Mouse (Mus musculus) gastrocnemius, postnatal 25 days (tissue): ENCODE measurements around the gene Ccr3. TPM values are rescaled to one million over a fixed set of nuclear protein-coding genes. Genes with fewer than 3 reads are reported as not detected.
"Not testable (repeated sequence)": the region's sequence is repeated elsewhere in the genome, so short reads cannot be mapped to it uniquely, and the experiment has no call there.

Experiments
- DNase-seq: peaks from one replicate; pipeline ENCODE4 v3.0.0; 2022
- total RNA-seq, 2 experiments: library from RNA; stranded (reverse); gene quantifications; 1 replicate in 1 of 2; 2 replicates in 1 of 2; pipeline ENCODE4 v1.2.3; 2021

The Ccr3 gene
- total RNA-seq, 2 experiments from 2014 or later: not detected

GRCm38 (mm10) chr9:124053532-124053931 lies 31.8 kb downstream of the Ccr3 start:
- no peak for DNase-seq

GRCm38 (mm10) chr9:124056158-124056709 lies 34.5 kb downstream of the Ccr3 start:
- DNase-seq: no peak

DNA sequence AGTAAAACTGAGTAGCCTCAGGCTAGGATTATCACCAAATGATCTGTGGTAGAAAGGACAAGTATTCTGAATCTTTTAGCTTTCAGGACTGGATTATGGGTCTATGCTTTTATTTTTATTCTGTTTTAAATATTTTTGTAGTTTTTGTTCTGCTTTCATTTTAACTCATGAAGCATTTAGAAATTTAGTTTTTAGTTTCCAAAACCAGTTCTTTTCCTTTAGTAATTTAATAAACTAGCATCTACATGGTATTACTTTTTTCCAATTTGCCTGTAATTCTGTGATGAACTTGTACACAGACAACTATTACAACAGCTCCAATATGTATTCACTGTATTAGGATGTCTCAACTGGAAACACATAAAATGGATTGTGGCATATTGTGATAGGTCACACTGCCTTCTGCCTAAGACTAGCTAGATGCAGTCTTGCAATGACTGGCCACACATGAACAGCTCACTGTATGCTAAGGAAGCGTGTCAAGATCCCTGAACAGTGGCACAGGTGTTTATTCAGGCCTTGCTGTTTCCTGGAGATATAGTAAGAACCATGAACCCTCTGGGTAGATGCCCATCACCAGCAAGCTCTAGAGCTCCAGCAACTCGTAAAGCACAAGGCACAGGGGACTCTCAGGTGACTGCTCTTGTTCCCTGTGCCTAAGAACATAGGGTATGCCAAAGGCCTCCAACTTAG lies 38.0 kb downstream of the Ccr3 start:
- DNase-seq: no peak

- not testable (repeated sequence) for DNase-seq
Measured at GRCm38 (mm10) chr9:124061474-124062432, 40.0 kb downstream of the Ccr3 start.

GRCm38 (mm10) chr9:124066572-124067103 lies 44.9 kb downstream of the Ccr3 start:
- DNase-seq: no peak

DNA sequence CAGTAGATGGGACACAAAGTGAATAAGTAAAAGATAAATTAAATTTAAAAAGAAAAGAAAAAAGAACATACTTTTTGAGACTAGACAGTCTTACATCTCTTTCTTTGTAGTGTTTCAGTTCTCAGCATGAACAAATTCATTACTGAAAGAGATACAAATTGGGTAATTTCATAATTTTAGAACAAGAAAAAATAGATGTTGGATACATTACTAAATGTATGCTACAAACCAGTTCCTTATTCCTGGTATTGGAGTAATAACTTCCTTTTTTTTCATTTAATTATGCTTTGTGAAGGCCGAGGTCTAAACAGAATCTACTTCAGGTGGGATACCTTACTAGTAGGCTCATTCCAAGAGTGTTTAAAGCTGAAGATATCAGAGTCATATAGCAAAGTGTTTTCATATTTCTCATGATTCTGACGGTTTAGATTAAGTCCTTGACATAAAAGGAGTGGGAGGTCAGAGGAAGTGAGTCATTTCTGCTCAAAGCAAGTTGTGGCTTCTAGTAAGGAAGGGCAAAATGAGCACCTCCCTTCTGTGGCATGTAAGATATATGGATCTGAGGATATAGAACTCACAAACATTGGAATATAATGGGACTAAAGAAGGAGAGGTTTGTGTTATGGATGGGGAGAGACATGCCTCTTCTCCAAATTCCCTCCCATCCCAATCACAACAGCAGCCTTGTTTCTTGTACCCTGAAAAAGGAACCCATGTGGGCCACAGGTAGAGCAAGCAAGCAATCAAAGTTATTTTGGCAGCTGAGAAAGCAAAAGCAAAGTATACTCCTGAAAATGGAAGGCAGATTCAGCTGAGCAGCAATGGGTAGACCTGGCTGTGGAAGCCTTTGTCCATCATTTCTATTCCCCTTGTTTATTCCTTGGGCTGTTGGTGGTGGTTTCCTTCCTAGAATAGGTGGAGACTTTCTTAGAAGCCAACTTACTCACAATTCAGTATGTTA lies 46.6 kb downstream of the Ccr3 start:
- no peak for DNase-seq

GRCm38 (mm10) chr9:124071506-124071905 lies 49.7 kb downstream of the Ccr3 start:
- DNase-seq: no peak

- no peak for DNase-seq
Measured at GRCm38 (mm10) chr9:124079803-124080202, 58.0 kb downstream of the Ccr3 start.

- DNase-seq: not testable (repeated sequence)
Measured at GRCm38 (mm10) chr9:124080471-124080870, 58.7 kb downstream of the Ccr3 start.

Other genes with a start within 250 kb of the Ccr3 start
- gene Cxcr6, start 215.5 kb upstream of the Ccr3 start, total RNA-seq: not detected
- 100 to 1,000 TPM; 172 to 192 TPM for gene Fyco1, start 170.1 kb upstream of the Ccr3 start, total RNA-seq
- not detected for gene Xcr1, start 159.9 kb upstream of the Ccr3 start, total RNA-seq
- gene Ccr1, start 53.3 kb upstream of the Ccr3 start, total RNA-seq: under 1 TPM; 0.20 to 0.27 TPM
- gene Ccr1l1, start 43.6 kb upstream of the Ccr3 start, total RNA-seq: not detected
- under 1 TPM; 0.38 to 0.88 TPM for gene Ccr2, start 80.0 kb downstream of the Ccr3 start, total RNA-seq
- gene Ccr5, start 99.6 kb downstream of the Ccr3 start, total RNA-seq: 1 to 10 TPM in 1 of 2 experiments, under 1 TPM in 1; 0.72 to 1.2 TPM